Comparison of ENCODE assay signal across 5 mouse cellular contexts in genomic region chr11:70473291-70473690, GRCm38 (mm10). TPM values are rescaled to one million over a fixed set of nuclear protein-coding genes. Genes with fewer than 3 reads are reported as not detected.
"Had no signal": no experiment of that assay in that cellular context is flagged by ENCODE, and none has a peak within 500 bp of the region (broad histone marks: within the 10 kb centered on the region; RNA-seq: fewer than 3 reads in every experiment).

No protein-coding gene starts in this region.

RNA-seq across cellular contexts. Expression of gene Cxcl16, which starts 13.5 kb away (rescaled TPM):
- total RNA-seq: neutrophil, adult 5-6 weeks had no signal

RNA-seq across cellular contexts. Expression of gene Zmynd15, which starts 14.1 kb away (rescaled TPM):
- total RNA-seq: monocyte, adult 5-6 weeks had no signal

RNA-seq across cellular contexts. Expression of gene Tm4sf5, which starts 31.8 kb away (rescaled TPM):
- total RNA-seq: megakaryocyte progenitor cell, adult 5-6 weeks; monocyte, adult 5-6 weeks; neutrophil, adult 5-6 weeks had no signal
- polyA plus RNA-seq: midbrain, embryonic 11.5 days; neural tube, embryonic 12.5 days had no signal
